Mouse (Mus musculus): ENCODE results near the gene Nek10. TPM values are rescaled to one million over a fixed set of nuclear protein-coding genes. Genes with fewer than 3 reads are reported as not detected.
A peak's percentile ranks its signal among the peaks of the same experiment; 100 is the strongest.

Nek10 gene
- polyA plus RNA-seq, 1 experiment: 0.12 TPM

GRCm38 (mm10) chr14:14860331-14860730, 57.1 kb downstream of the Nek10 start:
- H3K36me3 ChIP-seq (ENCODE audit: control insufficient read depth, insufficient read depth, low read length, poor library complexity, severe bottlenecking): no peaks in the 10 kb centered on the region

GRCm38 (mm10) chr14:14863690-14864356, 60.6 kb downstream of the Nek10 start:
- Histone ChIP-seq H3K9me3 (replicated peaks; ENCODE audit: control insufficient read depth, insufficient read depth, low read length, poor library complexity, severe bottlenecking) (no peaks in the 10 kb centered on the region), H3K36me3 (ENCODE audit: control insufficient read depth, insufficient read depth, low read length, poor library complexity, severe bottlenecking) (no peaks in the 10 kb centered on the region), H3K27ac (ENCODE audit: insufficient read depth, low read length) (no peak overlapping the region), H3K27me3 (ENCODE audit: control insufficient read depth, insufficient read depth, low read length, poor library complexity, severe bottlenecking) (no peaks in the 10 kb centered on the region), H3K4me1 (ENCODE audit: control insufficient read depth, insufficient read depth, low read length) (no peaks in the 10 kb centered on the region), H3K9ac (ENCODE audit: low read depth, poor library complexity, severe bottlenecking) (no peak overlapping the region), H3K4me3 (ENCODE audit: low read depth, low read length) (no peak overlapping the region)
- TF ChIP-seq EP300 (IDR thresholded peaks at IDR 0.05; ENCODE audit: insufficient read depth, low read depth, low read length) (no peak), CTCF (IDR thresholded peaks at IDR 0.05; ENCODE audit: low read depth, low read length) (peak; percentile 75)

More at GRCm38 (mm10) chr14:14860331-14860730, 57.1 kb downstream of the Nek10 start:
- H3K27ac ChIP-seq (ENCODE audit: insufficient read depth, low read length): no peak overlapping the region
- no peaks in the 10 kb centered on the region for H3K27me3 ChIP-seq (ENCODE audit: control insufficient read depth, insufficient read depth, low read length, poor library complexity, severe bottlenecking)
- TF ChIP-seq EP300 (IDR thresholded peaks at IDR 0.05; ENCODE audit: insufficient read depth, low read depth, low read length) (no peak), POLR2A (IDR thresholded peaks at IDR 0.05; ENCODE audit: insufficient read depth, low read length) (no peak), CTCF (IDR thresholded peaks at IDR 0.05; ENCODE audit: low read depth, low read length) (no peak)
- no peaks in the 10 kb centered on the region for H3K9me3 ChIP-seq (replicated peaks; ENCODE audit: control insufficient read depth, insufficient read depth, low read length, poor library complexity, severe bottlenecking)
- no peak overlapping the region for H3K4me3 ChIP-seq (ENCODE audit: low read depth, low read length)
- no peaks in the 10 kb centered on the region for H3K4me1 ChIP-seq (ENCODE audit: control insufficient read depth, insufficient read depth, low read length)
- H3K9ac ChIP-seq (ENCODE audit: low read depth, poor library complexity, severe bottlenecking): no peak overlapping the region

- Histone ChIP-seq H3K4me3 (ENCODE audit: low read depth, low read length) (no peak overlapping the region), H3K9ac (ENCODE audit: low read depth, poor library complexity, severe bottlenecking) (no peak overlapping the region), H3K9me3 (replicated peaks; ENCODE audit: control insufficient read depth, insufficient read depth, low read length, poor library complexity, severe bottlenecking) (no peaks in the 10 kb centered on the region), H3K4me1 (ENCODE audit: control insufficient read depth, insufficient read depth, low read length) (no peaks in the 10 kb centered on the region), H3K27me3 (ENCODE audit: control insufficient read depth, insufficient read depth, low read length, poor library complexity, severe bottlenecking) (no peaks in the 10 kb centered on the region), H3K36me3 (ENCODE audit: control insufficient read depth, insufficient read depth, low read length, poor library complexity, severe bottlenecking) (no peaks in the 10 kb centered on the region), H3K27ac (ENCODE audit: insufficient read depth, low read length) (no peak overlapping the region)
- TF ChIP-seq EP300 (IDR thresholded peaks at IDR 0.05; ENCODE audit: insufficient read depth, low read depth, low read length): no peak
- no peak for TF ChIP-seq CTCF (IDR thresholded peaks at IDR 0.05; ENCODE audit: low read depth, low read length)
- no peak for TF ChIP-seq POLR2A (IDR thresholded peaks at IDR 0.05; ENCODE audit: insufficient read depth, low read length)
These were observed 66.0 kb downstream of the Nek10 start for GRCm38 (mm10) chr14:14869239-14869638.

GRCm38 (mm10) chr14:14870059-14870458, 66.8 kb downstream of the Nek10 start:
- H3K4me1 ChIP-seq (ENCODE audit: control insufficient read depth, insufficient read depth, low read length): no peaks in the 10 kb centered on the region
- TF ChIP-seq POLR2A (IDR thresholded peaks at IDR 0.05; ENCODE audit: insufficient read depth, low read length): no peak
- no peak for TF ChIP-seq CTCF (IDR thresholded peaks at IDR 0.05; ENCODE audit: low read depth, low read length)
- TF ChIP-seq EP300 (IDR thresholded peaks at IDR 0.05; ENCODE audit: insufficient read depth, low read depth, low read length): no peak
- H3K36me3 ChIP-seq (ENCODE audit: control insufficient read depth, insufficient read depth, low read length, poor library complexity, severe bottlenecking): no peaks in the 10 kb centered on the region
- no peaks in the 10 kb centered on the region for H3K27me3 ChIP-seq (ENCODE audit: control insufficient read depth, insufficient read depth, low read length, poor library complexity, severe bottlenecking)
- H3K27ac ChIP-seq (ENCODE audit: insufficient read depth, low read length): no peak overlapping the region
- H3K4me3 ChIP-seq (ENCODE audit: low read depth, low read length): no peak overlapping the region
- H3K9me3 ChIP-seq (replicated peaks; ENCODE audit: control insufficient read depth, insufficient read depth, low read length, poor library complexity, severe bottlenecking): no peaks in the 10 kb centered on the region
- no peak overlapping the region for H3K9ac ChIP-seq (ENCODE audit: low read depth, poor library complexity, severe bottlenecking)

- Histone ChIP-seq H3K36me3 (ENCODE audit: control insufficient read depth, insufficient read depth, low read length, poor library complexity, severe bottlenecking) (no peaks in the 10 kb centered on the region), H3K4me1 (ENCODE audit: control insufficient read depth, insufficient read depth, low read length) (no peaks in the 10 kb centered on the region), H3K9me3 (replicated peaks; ENCODE audit: control insufficient read depth, insufficient read depth, low read length, poor library complexity, severe bottlenecking) (no peaks in the 10 kb centered on the region), H3K27ac (ENCODE audit: insufficient read depth, low read length) (no peak overlapping the region), H3K9ac (ENCODE audit: low read depth, poor library complexity, severe bottlenecking) (no peak overlapping the region), H3K4me3 (ENCODE audit: low read depth, low read length) (no peak overlapping the region), H3K27me3 (ENCODE audit: control insufficient read depth, insufficient read depth, low read length, poor library complexity, severe bottlenecking) (no peaks in the 10 kb centered on the region)
- TF ChIP-seq POLR2A (IDR thresholded peaks at IDR 0.05; ENCODE audit: insufficient read depth, low read length) (no peak), CTCF (IDR thresholded peaks at IDR 0.05; ENCODE audit: low read depth, low read length) (no peak), EP300 (IDR thresholded peaks at IDR 0.05; ENCODE audit: insufficient read depth, low read depth, low read length) (no peak)
These were observed 67.2 kb downstream of the Nek10 start for GRCm38 (mm10) chr14:14870463-14870862.

GRCm38 (mm10) chr14:14871121-14871520, 67.9 kb downstream of the Nek10 start:
- H3K9me3 ChIP-seq (replicated peaks; ENCODE audit: control insufficient read depth, insufficient read depth, low read length, poor library complexity, severe bottlenecking): no peaks in the 10 kb centered on the region
- H3K36me3 ChIP-seq (ENCODE audit: control insufficient read depth, insufficient read depth, low read length, poor library complexity, severe bottlenecking): no peaks in the 10 kb centered on the region
- no peak for TF ChIP-seq EP300 (IDR thresholded peaks at IDR 0.05; ENCODE audit: insufficient read depth, low read depth, low read length)
- TF ChIP-seq POLR2A (IDR thresholded peaks at IDR 0.05; ENCODE audit: insufficient read depth, low read length): no peak
- TF ChIP-seq CTCF (IDR thresholded peaks at IDR 0.05; ENCODE audit: low read depth, low read length): no peak
- no peak overlapping the region for H3K9ac ChIP-seq (ENCODE audit: low read depth, poor library complexity, severe bottlenecking)
- no peak overlapping the region for H3K4me3 ChIP-seq (ENCODE audit: low read depth, low read length)
- H3K4me1 ChIP-seq (ENCODE audit: control insufficient read depth, insufficient read depth, low read length): no peaks in the 10 kb centered on the region
- H3K27ac ChIP-seq (ENCODE audit: insufficient read depth, low read length): no peak overlapping the region
- H3K27me3 ChIP-seq (ENCODE audit: control insufficient read depth, insufficient read depth, low read length, poor library complexity, severe bottlenecking): no peaks in the 10 kb centered on the region

Measured in ES-Bruce4 (cell line).